Mouse (Mus musculus): ENCODE data around the gene Cep95. TPM values are rescaled to one million over a fixed set of nuclear protein-coding genes. Genes with fewer than 3 reads are reported as not detected.
A peak's percentile ranks its signal among the peaks of the same experiment; 100 is the strongest.
"Not testable (repeated sequence)": the region's sequence is repeated elsewhere in the genome, so short reads cannot be mapped to it uniquely, and the experiment has no call there.

Gene Cep95
- 1.9 and 2.9 TPM in 2 replicates for polyA plus RNA-seq (2012; rRNA removed)

GRCm38 (mm10) chr11:106788775-106789459 lies at the start of gene Cep95, which contains the start of gene Ddx5:
Gene Cep95 (plus strand): TSS chr11:106789252.
Gene Ddx5 (minus strand): TSS chr11:106789185.
- peak; percentile 93 for DNase-seq
- Histone ChIP-seq H3K4me3 (replicated peaks; ENCODE audit: extremely low read depth, low read depth, low read length) (peak within 1 kb of the TSS; percentile 93), H3K4me1 (ENCODE audit: control insufficient read depth, insufficient read depth, low read length) (peaks cover 2% of the 10 kb centered on the region)
- WGBS: under 1% methylated on average over 58 of the region's 58 CpGs
- TF ChIP-seq CTCF (IDR thresholded peaks at IDR 0.05; ENCODE audit: insufficient read depth, low read length) (no peak), POLR2A (IDR thresholded peaks at IDR 0.05; ENCODE audit: borderline replicate concordance, extremely low read depth, low read depth, low read length) (peak; percentile 94; the same call in 1 of the 2 replicates)

GRCm38 (mm10) chr11:106740724-106741123 lies 48.3 kb upstream of the Cep95 start:
- H3K4me1 ChIP-seq (ENCODE audit: control insufficient read depth, insufficient read depth, low read length); DNase-seq; H3K4me3 ChIP-seq (replicated peaks; ENCODE audit: extremely low read depth, low read depth, low read length): not testable (repeated sequence)
- WGBS: 86% methylated on average over 7 of the region's 8 CpGs

GRCm38 (mm10) chr11:106741232-106741631 lies 47.8 kb upstream of the Cep95 start:
- DNase-seq: no peak
- H3K4me1 ChIP-seq (ENCODE audit: control insufficient read depth, insufficient read depth, low read length): no peaks in the 10 kb centered on the region
- no peak overlapping the region for H3K4me3 ChIP-seq (replicated peaks; ENCODE audit: extremely low read depth, low read depth, low read length)
- WGBS: 75% methylated on average over 6 of the region's 6 CpGs
- no peak for TF ChIP-seq POLR2A (IDR thresholded peaks at IDR 0.05; ENCODE audit: borderline replicate concordance, extremely low read depth, low read depth, low read length)
- no peak for TF ChIP-seq CTCF (IDR thresholded peaks at IDR 0.05; ENCODE audit: insufficient read depth, low read length)

GRCm38 (mm10) chr11:106741826-106742225 lies 47.2 kb upstream of the Cep95 start:
- Histone ChIP-seq H3K4me3 (replicated peaks; ENCODE audit: extremely low read depth, low read depth, low read length) (no peak overlapping the region), H3K4me1 (ENCODE audit: control insufficient read depth, insufficient read depth, low read length) (no peaks in the 10 kb centered on the region)
- no peak for TF ChIP-seq CTCF (IDR thresholded peaks at IDR 0.05; ENCODE audit: insufficient read depth, low read length)
- TF ChIP-seq POLR2A (IDR thresholded peaks at IDR 0.05; ENCODE audit: borderline replicate concordance, extremely low read depth, low read depth, low read length): no peak
- WGBS: 93% methylated on average over 3 of the region's 3 CpGs
- DNase-seq: no peak

GRCm38 (mm10) chr11:106742388-106742841 lies 46.6 kb upstream of the Cep95 start:
- H3K4me3 ChIP-seq (replicated peaks; ENCODE audit: extremely low read depth, low read depth, low read length): no peak overlapping the region
- WGBS: 29% methylated on average over 6 of the region's 6 CpGs
- TF ChIP-seq CTCF (IDR thresholded peaks at IDR 0.05; ENCODE audit: insufficient read depth, low read length): no peak
- TF ChIP-seq POLR2A (IDR thresholded peaks at IDR 0.05; ENCODE audit: borderline replicate concordance, extremely low read depth, low read depth, low read length): no peak
- no peak for DNase-seq
- no peaks in the 10 kb centered on the region for H3K4me1 ChIP-seq (ENCODE audit: control insufficient read depth, insufficient read depth, low read length)

GRCm38 (mm10) chr11:106744949-106745348 lies 44.1 kb upstream of the Cep95 start:
- WGBS: 90% methylated on average over 5 of the region's 5 CpGs
- DNase-seq: no peak
- Histone ChIP-seq H3K4me3 (replicated peaks; ENCODE audit: extremely low read depth, low read depth, low read length) (no peak overlapping the region), H3K4me1 (ENCODE audit: control insufficient read depth, insufficient read depth, low read length) (no peaks in the 10 kb centered on the region)
- TF ChIP-seq CTCF (IDR thresholded peaks at IDR 0.05; ENCODE audit: insufficient read depth, low read length) (0 out of 2 replicates have a peak, but pooled peaks have one; percentile 8), POLR2A (IDR thresholded peaks at IDR 0.05; ENCODE audit: borderline replicate concordance, extremely low read depth, low read depth, low read length) (no peak)

GRCm38 (mm10) chr11:106749557-106750120 lies 39.4 kb upstream of the Cep95 start:
- WGBS: 81% methylated on average over 7 of the region's 7 CpGs
- DNase-seq; H3K4me1 ChIP-seq (ENCODE audit: control insufficient read depth, insufficient read depth, low read length); H3K4me3 ChIP-seq (replicated peaks; ENCODE audit: extremely low read depth, low read depth, low read length): not testable (repeated sequence)

GRCm38 (mm10) chr11:106750121-106750751 lies 38.8 kb upstream of the Cep95 start, which contains the start of gene Pecam1:
Gene Pecam1 (minus strand): TSS chr11:106750628.
- no peak for TF ChIP-seq POLR2A (IDR thresholded peaks at IDR 0.05; ENCODE audit: borderline replicate concordance, extremely low read depth, low read depth, low read length)
- no peak for TF ChIP-seq CTCF (IDR thresholded peaks at IDR 0.05; ENCODE audit: insufficient read depth, low read length)
- Histone ChIP-seq H3K4me3 (replicated peaks; ENCODE audit: extremely low read depth, low read depth, low read length) (peak within 1 kb of the TSS; percentile 26), H3K4me1 (ENCODE audit: control insufficient read depth, insufficient read depth, low read length) (no peaks in the 10 kb centered on the region)
- DNase-seq: no peak
- WGBS: 53% methylated on average over 13 of the region's 13 CpGs

GRCm38 (mm10) chr11:106751039-106752018 lies 37.7 kb upstream of the Cep95 start, which contains the start of gene Milr1:
Gene Milr1 (plus strand): TSS chr11:106751226.
- Histone ChIP-seq H3K4me3 (replicated peaks; ENCODE audit: extremely low read depth, low read depth, low read length) (peak within 1 kb of the TSS; percentile 26), H3K4me1 (ENCODE audit: control insufficient read depth, insufficient read depth, low read length) (no peaks in the 10 kb centered on the region)
- no peak for DNase-seq
- 68% methylated on average over 17 of the region's 17 CpGs for WGBS
- TF ChIP-seq CTCF (IDR thresholded peaks at IDR 0.05; ENCODE audit: insufficient read depth, low read length): no peak
- TF ChIP-seq POLR2A (IDR thresholded peaks at IDR 0.05; ENCODE audit: borderline replicate concordance, extremely low read depth, low read depth, low read length): no peak

All from lung, adult 2 months (tissue).